29 mouse cellular contexts compared by ENCODE assay signal in genomic region chr19:38261351-38261750, GRCm38 (mm10). TPM values are rescaled to one million over a fixed set of nuclear protein-coding genes. Genes with fewer than 3 reads are reported as not detected.
DNase-seq lines count a peak whose midpoint lies in the region; TF ChIP-seq lines count a peak whose summit lies in the region.
"Had no signal": no experiment of that assay in that cellular context is flagged by ENCODE, and none has a peak within 500 bp of the region (broad histone marks: within the 10 kb centered on the region; RNA-seq: fewer than 3 reads in every experiment).

No protein-coding gene starts in this region.

- peaks cover 6% of the 10 kb centered on the region; the same call in 1 of the 2 replicates for H3K27me3 ChIP-seq in heart, embryonic 10.5 days (ENCODE audit: insufficient read depth, poor library complexity, severe bottlenecking)
- H3K27me3 ChIP-seq: heart, embryonic 15.5 days; hindbrain, embryonic 15.5 days; neural tube, embryonic 12.5 days had no signal

- no peak overlapping the region for H3K4me3 ChIP-seq in heart, embryonic 10.5 days
- no peak overlapping the region for H3K4me3 ChIP-seq in left cerebral cortex, adult 2 months
- H3K4me3 ChIP-seq: embryonic facial prominence, embryonic 13.5 days; forebrain, embryonic 10.5 days; heart, embryonic 15.5 days; hindbrain, embryonic 10.5 days; hindbrain, embryonic 15.5 days; kidney, embryonic 15.5 days; limb, embryonic 13.5 days; lung, embryonic 15.5 days; midbrain, embryonic 10.5 days; myocyte; neural tube, embryonic 12.5 days had no signal

- peak; percentile 50 for DNase-seq in cerebellum, adult 9-11 months
- no peak for DNase-seq in cerebellum, adult 11 months
- DNase-seq in heart, adult 11 months = peak; percentile 95
- DNase-seq in heart, embryonic 10.5 days (ENCODE audit: low spot score) = no peak
- no peak for DNase-seq in left cerebral cortex, adult 2 months (ENCODE audit: extremely low spot score in 1 of 2, low spot score in 2 of 2)
- DNase-seq in left cerebral cortex, adult 8-10 months (ENCODE audit: low spot score in 2 of 2) = no peak
- peak; percentile 10 for DNase-seq in heart, postnatal 25 days (ENCODE audit: low spot score)
- no peak for DNase-seq in left cerebral cortex, adult 18-20 months (ENCODE audit: low spot score in 2 of 2)
- DNase-seq: adrenal gland, postnatal 10 days; cerebellum, adult 18-20 months; kidney, adult 11 months; kidney, postnatal 25 days; right cerebral cortex, postnatal 4 days; thymus, adult 18-20 months; thymus, postnatal 36 days had no signal

- intact Hi-C loops in left cerebral cortex, adult 2 months (cut with DNase I) = no loop called here
- intact Hi-C loops in heart, postnatal 25 days (cut with DNase I) = no loop called here

- H3K9me3 ChIP-seq in heart, embryonic 10.5 days = no peaks in the 10 kb centered on the region
- H3K9me3 ChIP-seq: embryonic facial prominence, embryonic 13.5 days; forebrain, embryonic 10.5 days; heart, embryonic 15.5 days; hindbrain, embryonic 10.5 days; hindbrain, embryonic 15.5 days; kidney, embryonic 15.5 days; limb, embryonic 13.5 days; lung, embryonic 15.5 days; midbrain, embryonic 10.5 days; neural tube, embryonic 12.5 days had no signal

- H3K4me1 ChIP-seq in heart, embryonic 10.5 days = peaks cover 3% of the 10 kb centered on the region; the same call in 1 of the 2 replicates

- H3K36me3 ChIP-seq in heart, embryonic 10.5 days = no peaks in the 10 kb centered on the region
- H3K36me3 ChIP-seq: embryonic facial prominence, embryonic 13.5 days; forebrain, embryonic 10.5 days; heart, embryonic 15.5 days; hindbrain, embryonic 10.5 days; hindbrain, embryonic 15.5 days; kidney, embryonic 15.5 days; limb, embryonic 13.5 days; lung, embryonic 15.5 days; midbrain, embryonic 10.5 days; neural tube, embryonic 12.5 days had no signal

- no peak for TF ChIP-seq CTCF in left cerebral cortex, adult 2 months (IDR thresholded peaks at IDR 0.05)

- 80% methylated on average over 5 of the region's 5 CpGs for WGBS in heart, embryonic 10.5 days

- no peak overlapping the region for H3K27ac ChIP-seq in heart, embryonic 10.5 days
- H3K27ac ChIP-seq in left cerebral cortex, adult 2 months = 0 out of 2 replicates have a peak overlapping the region, but pooled peaks have one; percentile 36
- H3K27ac ChIP-seq: embryonic facial prominence, embryonic 13.5 days; forebrain, embryonic 10.5 days; heart, embryonic 15.5 days; hindbrain, embryonic 10.5 days; hindbrain, embryonic 15.5 days; kidney, embryonic 15.5 days; limb, embryonic 13.5 days; lung, embryonic 15.5 days; midbrain, embryonic 10.5 days; neural tube, embryonic 12.5 days; stomach, postnatal 0 days had no signal

RNA-seq across cellular contexts. Expression of gene Lgi1, which starts 3.0 kb away (rescaled TPM):
- 0.16 and 0.38 TPM in 2 replicates for polyA plus RNA-seq in heart, embryonic 10.5 days (2016; fragmentation: Nextera tagmentation; extraction: Ambion mirVana)
- 100 to 1,000 TPM; 133 to 144 TPM for total RNA-seq in left cerebral cortex, adult 2 months (2021)
- total RNA-seq in left cerebral cortex, adult 8-10 months (2022) = 100 to 1,000 TPM; 116 to 135 (median 120) TPM
- 1 to 10 TPM; 2.9 to 5.0 TPM for total RNA-seq in heart, postnatal 25 days (2021)
- total RNA-seq in left cerebral cortex, adult 18-20 months (2021) = 100 to 1,000 TPM; 130 to 135 TPM
- total RNA-seq: common myeloid progenitor, adult 5-6 weeks; MEL had no signal
- polyA plus RNA-seq: myocyte had no signal

RNA-seq across cellular contexts. Expression of gene Fra10ac1, which starts 37.4 kb away (rescaled TPM):
- polyA plus RNA-seq in heart, embryonic 10.5 days (2016; fragmentation: Nextera tagmentation; extraction: Ambion mirVana) = 32.2 and 39.7 TPM in 2 replicates
- 10 to 100 TPM; 14.4 to 16.3 TPM for total RNA-seq in left cerebral cortex, adult 2 months (2021)
- total RNA-seq in left cerebral cortex, adult 8-10 months (2022) = 10 to 100 TPM; 12.9 to 15.7 (median 13.9) TPM
- total RNA-seq in heart, postnatal 25 days (2021) = 10 to 100 TPM; 12.3 to 12.4 TPM
- total RNA-seq in left cerebral cortex, adult 18-20 months (2021) = 10 to 100 TPM; 13.5 to 13.6 TPM

Comparison
In these comparisons a context has a peak if more than half of its experiments do, and no peak if none do; other contexts are left out.
1. DNase-seq: peak in cerebellum, adult 9-11 months (single experiment), heart, adult 11 months (single experiment) and heart, postnatal 25 days (single experiment); none in cerebellum, adult 11 months (single experiment), heart, embryonic 10.5 days (single experiment), left cerebral cortex, adult 2 months (0 of 2), left cerebral cortex, adult 8-10 months (0 of 2) and left cerebral cortex, adult 18-20 months (0 of 2).
2. RNA of gene Lgi1, which starts 3.0 kb away (total RNA-seq): 133 to 144 TPM in left cerebral cortex, adult 2 months, 130 to 135 TPM in left cerebral cortex, adult 18-20 months and 116 to 135 TPM in left cerebral cortex, adult 8-10 months; 2.9 to 5.0 TPM in heart, postnatal 25 days; every median in the first group is over 10 times any median in the second.